8 mouse cellular contexts compared by ENCODE assay signal in genomic region chr19:41442608-41442969, GRCm38 (mm10). TPM values are rescaled to one million over a fixed set of nuclear protein-coding genes. Genes with fewer than 3 reads are reported as not detected.
DNase-seq lines count a peak whose midpoint lies in the region; ATAC-seq and TF ChIP-seq lines count a peak whose summit lies in the region.

No protein-coding gene starts in this region.

- no peak for ATAC-seq in forebrain, embryonic 15.5 days (replicated peaks)
- ATAC-seq in hindbrain, embryonic 14.5 days (ENCODE audit: low FRiP score) = no peak
- no peak for ATAC-seq in limb, embryonic 14.5 days (ENCODE audit: low FRiP score, low read depth)
- ATAC-seq in midbrain, embryonic 13.5 days = no peak
- peak; percentile 46; the same call in 1 of the 2 replicates for ATAC-seq in stomach, embryonic 14.5 days (ENCODE audit: insufficient number of reproducible peaks, insufficient read depth, low FRiP score, low read depth)

- peaks cover 6% of the 10 kb centered on the region; the same call in 1 of the 2 replicates for H3K4me1 ChIP-seq in forebrain, embryonic 15.5 days
- no peaks in the 10 kb centered on the region for H3K4me1 ChIP-seq in hindbrain, embryonic 14.5 days (replicated peaks; ENCODE audit: control insufficient read depth, insufficient read depth, low read length)
- no peaks in the 10 kb centered on the region for H3K4me1 ChIP-seq in limb, embryonic 14.5 days (ENCODE audit: control insufficient read depth, insufficient read depth, low read length)
- H3K4me1 ChIP-seq in midbrain, embryonic 13.5 days (replicated peaks) = peaks cover 9% of the 10 kb centered on the region
- no peaks in the 10 kb centered on the region for H3K4me1 ChIP-seq in stomach, embryonic 14.5 days (ENCODE audit: control insufficient read depth, insufficient read depth, low read length)

- peak overlapping the region; percentile 36; the same call in 1 of the 2 replicates for H3K4me3 ChIP-seq in layer of hippocampus, adult 2 months
- H3K4me3 ChIP-seq in forebrain, embryonic 15.5 days = peak overlapping the region; percentile 14; the same call in 1 of the 2 replicates
- no peak overlapping the region for H3K4me3 ChIP-seq in hindbrain, embryonic 14.5 days (replicated peaks; ENCODE audit: low read length)
- peak overlapping the region; percentile 17; the same call in 1 of the 2 replicates for H3K4me3 ChIP-seq in limb, embryonic 14.5 days (replicated peaks; ENCODE audit: low read length)
- H3K4me3 ChIP-seq in midbrain, embryonic 13.5 days (replicated peaks) = peak overlapping the region; percentile 13; the same call in 1 of the 2 replicates
- peak overlapping the region; percentile 5; the same call in 1 of the 2 replicates for H3K4me3 ChIP-seq in stomach, embryonic 14.5 days (ENCODE audit: low read depth, low read length)

- peak overlapping the region; percentile 39; the same call in 1 of the 2 replicates for H3K4me2 ChIP-seq in forebrain, embryonic 15.5 days (replicated peaks)
- peak overlapping the region; percentile 51 for H3K4me2 ChIP-seq in hindbrain, embryonic 14.5 days (replicated peaks)
- peak overlapping the region; percentile 35 for H3K4me2 ChIP-seq in limb, embryonic 14.5 days (replicated peaks; ENCODE audit: low read depth, low read length, severe bottlenecking)
- peak overlapping the region; percentile 41; the same call in 1 of the 2 replicates for H3K4me2 ChIP-seq in midbrain, embryonic 13.5 days (replicated peaks)
- H3K4me2 ChIP-seq in stomach, embryonic 14.5 days (replicated peaks; ENCODE audit: low read depth, low read length) = peak overlapping the region; percentile 29

- H3K9ac ChIP-seq in forebrain, embryonic 15.5 days (replicated peaks) = no peak overlapping the region
- no peak overlapping the region for H3K9ac ChIP-seq in hindbrain, embryonic 14.5 days
- no peak overlapping the region for H3K9ac ChIP-seq in limb, embryonic 14.5 days (ENCODE audit: low read depth, low read length, severe bottlenecking)
- no peak overlapping the region for H3K9ac ChIP-seq in midbrain, embryonic 13.5 days (replicated peaks)
- no peak overlapping the region for H3K9ac ChIP-seq in stomach, embryonic 14.5 days (replicated peaks; ENCODE audit: low read depth, low read length)

- no peak overlapping the region for H3K27ac ChIP-seq in layer of hippocampus, adult 2 months
- H3K27ac ChIP-seq in forebrain, embryonic 15.5 days (replicated peaks) = no peak overlapping the region
- no peak overlapping the region for H3K27ac ChIP-seq in hindbrain, embryonic 14.5 days
- no peak overlapping the region for H3K27ac ChIP-seq in limb, embryonic 14.5 days (replicated peaks; ENCODE audit: low read depth, low read length)
- no peak overlapping the region for H3K27ac ChIP-seq in midbrain, embryonic 13.5 days
- H3K27ac ChIP-seq in stomach, embryonic 14.5 days (ENCODE audit: low read length) = no peak overlapping the region

- peak in 1 of 2 experiments; percentile 44 for DNase-seq in layer of hippocampus, adult 2 months (ENCODE audit: low spot score in 2 of 2)
- DNase-seq in layer of hippocampus, adult 9-10 months (ENCODE audit: low spot score) = no peak
- DNase-seq in brain, embryonic 14.5 days (ENCODE audit: low read depth) = peak; percentile 43
- DNase-seq in hindbrain, embryonic 14.5 days (ENCODE audit: low spot score) = peak; percentile 43
- DNase-seq in limb, embryonic 14.5 days (ENCODE audit: low spot score) = peak; percentile 18

- 23% methylated on average over 6 of the region's 6 CpGs for WGBS in forebrain, embryonic 15.5 days
- WGBS in hindbrain, embryonic 14.5 days = 21% methylated on average over 6 of the region's 6 CpGs
- WGBS in limb, embryonic 14.5 days = 10% methylated on average over 6 of the region's 6 CpGs
- WGBS in midbrain, embryonic 13.5 days = 18% methylated on average over 6 of the region's 6 CpGs
- WGBS in stomach, embryonic 14.5 days = 21% methylated on average over 6 of the region's 6 CpGs

- TF ChIP-seq POLR2A in brain, embryonic 14.5 days (IDR thresholded peaks at IDR 0.05; ENCODE audit: borderline replicate concordance, extremely low read depth, insufficient read depth, insufficient read length, poor library complexity, severe bottlenecking) = no peak
- TF ChIP-seq POLR2A in limb, embryonic 14.5 days (IDR thresholded peaks at IDR 0.05; ENCODE audit: borderline replicate concordance, extremely low read depth, insufficient read depth, insufficient read length) = no peak

- TF ChIP-seq CTCF in layer of hippocampus, adult 2 months (conservative IDR thresholded peaks at IDR 0.05) = peak; percentile 83
- peak; percentile 74 for TF ChIP-seq CTCF in brain, embryonic 14.5 days (IDR thresholded peaks at IDR 0.05; ENCODE audit: borderline replicate concordance, extremely low read depth, insufficient read depth, insufficient read length)

- peaks cover 11% of the 10 kb centered on the region; the same call in 1 of the 2 replicates for H3K27me3 ChIP-seq in forebrain, embryonic 15.5 days
- peaks cover 5% of the 10 kb centered on the region; the same call in 1 of the 2 replicates for H3K27me3 ChIP-seq in hindbrain, embryonic 14.5 days (ENCODE audit: control insufficient read depth, insufficient read depth, low read length)
- H3K27me3 ChIP-seq in limb, embryonic 14.5 days (ENCODE audit: control insufficient read depth, insufficient read depth, low read length) = no peaks in the 10 kb centered on the region
- peaks cover 12% of the 10 kb centered on the region for H3K27me3 ChIP-seq in midbrain, embryonic 13.5 days
- no peaks in the 10 kb centered on the region for H3K27me3 ChIP-seq in stomach, embryonic 14.5 days (ENCODE audit: control insufficient read depth, insufficient read depth, low read length)

- H3K9me3 ChIP-seq in forebrain, embryonic 15.5 days = no peaks in the 10 kb centered on the region
- no peaks in the 10 kb centered on the region for H3K9me3 ChIP-seq in hindbrain, embryonic 14.5 days (ENCODE audit: control insufficient read depth, low read length)
- H3K9me3 ChIP-seq in limb, embryonic 14.5 days (ENCODE audit: control insufficient read depth, low read length) = no peaks in the 10 kb centered on the region
- H3K9me3 ChIP-seq in midbrain, embryonic 13.5 days = no peaks in the 10 kb centered on the region
- H3K9me3 ChIP-seq in stomach, embryonic 14.5 days (ENCODE audit: control insufficient read depth, low read depth, low read length) = no peaks in the 10 kb centered on the region

- no peaks in the 10 kb centered on the region for H3K36me3 ChIP-seq in forebrain, embryonic 15.5 days
- H3K36me3 ChIP-seq in hindbrain, embryonic 14.5 days (replicated peaks; ENCODE audit: control insufficient read depth, insufficient read depth) = no peaks in the 10 kb centered on the region
- no peaks in the 10 kb centered on the region for H3K36me3 ChIP-seq in limb, embryonic 14.5 days (ENCODE audit: control insufficient read depth, insufficient read depth, low read length)
- H3K36me3 ChIP-seq in midbrain, embryonic 13.5 days = no peaks in the 10 kb centered on the region
- no peaks in the 10 kb centered on the region for H3K36me3 ChIP-seq in stomach, embryonic 14.5 days (ENCODE audit: control insufficient read depth, insufficient read depth, low read length)

RNA-seq across cellular contexts. Expression of gene Lcor, which starts 39.8 kb away (rescaled TPM):
- total RNA-seq in layer of hippocampus, adult 2 months (2021) = 10 to 100 TPM; 17.1 to 20.9 TPM
- polyA plus RNA-seq in brain, embryonic 14.5 days (2012; rRNA removed) = 7.1 and 10.3 TPM in 2 replicates
- polyA plus RNA-seq in forebrain, embryonic 15.5 days (2015; fragmentation: Nextera tagmentation; extraction: Ambion mirVana) = 22.9 and 23.1 TPM in 2 replicates
- polyA plus RNA-seq in hindbrain, embryonic 14.5 days (2014; fragmentation: Nextera tagmentation; extraction: Ambion mirVana) = 16.0 and 17.8 TPM in 2 replicates
- 2.8 and 3.0 TPM in 2 replicates for polyA plus RNA-seq in limb, embryonic 14.5 days (2012; rRNA removed)
- 9.5 and 10.1 TPM in 2 replicates for polyA plus RNA-seq in limb, embryonic 14.5 days (2014; fragmentation: Nextera tagmentation; extraction: Ambion mirVana)
- polyA plus RNA-seq in midbrain, embryonic 13.5 days (2015; fragmentation: Nextera tagmentation; extraction: Ambion mirVana) = 36.5 and 36.6 TPM in 2 replicates
- 20.6 and 23.0 TPM in 2 replicates for polyA plus RNA-seq in stomach, embryonic 14.5 days (2014; fragmentation: Nextera tagmentation; extraction: Ambion mirVana)

RNA-seq across cellular contexts. Expression of gene Pik3ap1, which starts 57.7 kb away (rescaled TPM):
- total RNA-seq in layer of hippocampus, adult 2 months (2021) = 1 to 10 TPM; 2.0 to 2.1 TPM
- 1.2 and 1.6 TPM in 2 replicates for polyA plus RNA-seq in brain, embryonic 14.5 days (2012; rRNA removed)
- polyA plus RNA-seq in forebrain, embryonic 15.5 days (2015; fragmentation: Nextera tagmentation; extraction: Ambion mirVana) = 1.4 and 1.6 TPM in 2 replicates
- 1.7 and 2.2 TPM in 2 replicates for polyA plus RNA-seq in hindbrain, embryonic 14.5 days (2014; fragmentation: Nextera tagmentation; extraction: Ambion mirVana)
- 1.8 and 2.2 TPM in 2 replicates for polyA plus RNA-seq in limb, embryonic 14.5 days (2012; rRNA removed)
- polyA plus RNA-seq in limb, embryonic 14.5 days (2014; fragmentation: Nextera tagmentation; extraction: Ambion mirVana) = 2.3 and 3.1 TPM in 2 replicates
- polyA plus RNA-seq in midbrain, embryonic 13.5 days (2015; fragmentation: Nextera tagmentation; extraction: Ambion mirVana) = 1.4 and 1.9 TPM in 2 replicates
- polyA plus RNA-seq in stomach, embryonic 14.5 days (2014; fragmentation: Nextera tagmentation; extraction: Ambion mirVana) = 2.4 and 4.6 TPM in 2 replicates
